Mouse (Mus musculus): Measurements from ENCODE around the gene Nos1ap. TPM values are rescaled to one million over a fixed set of nuclear protein-coding genes. Genes with fewer than 3 reads are reported as not detected.

Gene Nos1ap
- polyA plus RNA-seq, 1 experiment from 2014 or later, result 7.8 TPM

DNA sequence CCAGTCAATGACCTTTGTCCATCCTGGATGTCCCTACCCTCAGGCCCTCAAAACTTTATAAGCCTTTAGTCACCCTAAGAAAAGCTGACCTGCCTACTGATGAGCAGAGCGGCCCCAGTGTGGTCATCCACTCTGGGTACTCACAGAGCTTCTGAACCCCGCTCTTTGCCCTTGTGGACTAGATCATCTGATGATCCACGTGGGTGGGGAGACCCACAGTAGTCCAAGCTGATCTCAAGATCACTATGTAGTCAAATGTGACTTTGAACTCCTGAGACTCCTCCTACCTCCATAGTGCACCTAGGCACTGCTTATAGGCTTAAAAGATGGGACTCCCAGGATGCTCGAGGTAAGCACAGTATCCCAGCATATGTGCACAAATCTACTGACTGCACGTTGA lies 157.4 kb downstream of the Nos1ap start:
- no peak overlapping the region for H3K4me3 ChIP-seq (ENCODE audit: low read depth, low read length)
- DNase-seq (ENCODE audit: low spot score, missing footprints), result no peak
- no peak overlapping the region for H3K4me2 ChIP-seq
- WGBS, result 87% methylated on average over 5 of the region's 5 CpGs
- H3K9ac ChIP-seq (ENCODE audit: low read length), result no peak overlapping the region
- H3K36me3 ChIP-seq (ENCODE audit: control insufficient read depth, insufficient read depth, low read length), result no peaks in the 10 kb centered on the region
- no peak overlapping the region for H3K27ac ChIP-seq (ENCODE audit: low read depth, low read length)
- no peak for ATAC-seq (ENCODE audit: low FRiP score)
- no peaks in the 10 kb centered on the region for H3K27me3 ChIP-seq (ENCODE audit: control insufficient read depth, insufficient read depth, low read length)
- no peaks in the 10 kb centered on the region for H3K9me3 ChIP-seq (ENCODE audit: control insufficient read depth, low read length)
- H3K4me1 ChIP-seq (ENCODE audit: control insufficient read depth, insufficient read depth, low read length), result no peaks in the 10 kb centered on the region

DNA sequence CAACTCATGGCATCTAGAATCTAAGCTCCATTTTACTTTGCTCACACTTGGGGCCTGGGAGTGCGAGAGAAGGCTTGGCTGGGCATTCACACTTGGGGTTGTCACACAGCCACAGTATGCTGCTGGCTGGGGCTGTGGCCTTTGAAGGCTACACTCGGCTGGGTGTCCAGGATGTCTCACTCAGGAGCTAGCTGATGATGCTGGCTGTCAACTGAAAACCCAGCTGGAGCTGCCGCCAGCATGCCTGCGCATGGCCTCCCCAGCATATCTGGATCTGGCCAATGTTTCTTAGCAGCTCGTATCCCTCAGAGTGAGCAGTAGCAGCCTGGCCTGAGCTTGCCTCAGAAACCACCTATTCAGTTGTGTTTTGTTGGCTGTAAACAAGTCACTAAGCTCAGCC lies 158.3 kb downstream of the Nos1ap start:
- H3K4me1 ChIP-seq (ENCODE audit: control insufficient read depth, insufficient read depth, low read length), result no peaks in the 10 kb centered on the region
- WGBS, result 70% methylated on average over 5 of the region's 5 CpGs
- H3K9me3 ChIP-seq (ENCODE audit: control insufficient read depth, low read length), result no peaks in the 10 kb centered on the region
- no peak overlapping the region for H3K4me3 ChIP-seq (ENCODE audit: low read depth, low read length)
- H3K27me3 ChIP-seq (ENCODE audit: control insufficient read depth, insufficient read depth, low read length), result no peaks in the 10 kb centered on the region
- H3K27ac ChIP-seq (ENCODE audit: low read depth, low read length), result no peak overlapping the region
- ATAC-seq (ENCODE audit: low FRiP score), result no peak
- no peak overlapping the region for H3K4me2 ChIP-seq
- no peak for DNase-seq (ENCODE audit: low spot score, missing footprints)
- H3K36me3 ChIP-seq (ENCODE audit: control insufficient read depth, insufficient read depth, low read length), result no peaks in the 10 kb centered on the region
- H3K9ac ChIP-seq (ENCODE audit: low read length), result no peak overlapping the region

DNA sequence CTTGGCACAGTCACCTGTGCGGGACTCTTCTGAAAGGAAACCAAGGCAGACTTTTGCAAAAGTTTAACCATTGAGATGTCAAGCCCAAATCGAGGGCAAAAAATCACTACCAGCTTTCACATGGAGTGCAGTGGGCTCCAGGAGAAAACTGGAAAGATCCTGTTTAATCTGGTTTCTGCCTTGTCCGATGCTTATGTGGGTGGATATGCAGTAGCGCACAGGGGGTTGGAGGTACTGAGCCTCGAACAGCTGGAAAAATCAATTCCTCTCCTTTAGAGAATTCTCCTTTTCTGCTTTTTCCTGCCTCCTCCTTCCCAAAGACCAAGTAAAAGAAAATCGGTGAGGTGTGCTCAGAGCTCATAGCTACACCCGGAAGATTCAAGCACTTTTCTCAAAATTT lies 159.0 kb downstream of the Nos1ap start:
- Histone ChIP-seq H3K36me3 (ENCODE audit: control insufficient read depth, insufficient read depth, low read length) (no peaks in the 10 kb centered on the region), H3K27ac (ENCODE audit: low read depth, low read length) (no peak overlapping the region), H3K27me3 (ENCODE audit: control insufficient read depth, insufficient read depth, low read length) (no peaks in the 10 kb centered on the region; the same call in 1 of the 2 replicates), H3K4me2 (no peak overlapping the region), H3K9ac (ENCODE audit: low read length) (no peak overlapping the region), H3K4me1 (ENCODE audit: control insufficient read depth, insufficient read depth, low read length) (no peaks in the 10 kb centered on the region), H3K4me3 (ENCODE audit: low read depth, low read length) (no peak overlapping the region), H3K9me3 (ENCODE audit: control insufficient read depth, low read length) (no peaks in the 10 kb centered on the region)
- 93% methylated on average over 7 of the region's 7 CpGs for WGBS
- DNase-seq (ENCODE audit: low spot score, missing footprints), result no peak
- ATAC-seq (ENCODE audit: low FRiP score), result no peak

DNA sequence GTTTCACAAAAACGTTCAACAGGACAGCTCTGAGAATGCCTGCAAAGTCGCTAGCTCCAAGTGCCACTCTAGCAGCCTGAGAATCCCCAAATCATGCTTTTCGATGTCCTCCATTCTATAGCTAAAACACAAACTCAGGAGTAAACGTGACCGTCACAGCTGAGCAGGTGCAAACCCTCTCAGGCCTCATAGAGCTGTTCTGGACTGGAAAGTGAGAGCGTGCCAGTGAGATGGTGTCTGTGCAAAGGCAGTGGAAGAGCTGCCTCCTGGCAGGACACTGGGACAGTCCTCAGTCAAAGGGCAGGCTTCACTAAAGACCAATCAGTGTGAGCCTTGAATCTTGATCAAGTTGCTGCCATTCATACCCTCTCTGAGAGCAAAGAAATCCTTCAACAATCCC lies 160.0 kb downstream of the Nos1ap start:
- H3K4me2 ChIP-seq, result no peak overlapping the region
- ATAC-seq (ENCODE audit: low FRiP score), result no peak
- H3K9ac ChIP-seq (ENCODE audit: low read length), result no peak overlapping the region
- H3K4me3 ChIP-seq (ENCODE audit: low read depth, low read length), result no peak overlapping the region
- H3K9me3 ChIP-seq (ENCODE audit: control insufficient read depth, low read length), result no peaks in the 10 kb centered on the region
- WGBS, result 82% methylated on average over 6 of the region's 6 CpGs
- no peak for DNase-seq (ENCODE audit: low spot score, missing footprints)
- H3K36me3 ChIP-seq (ENCODE audit: control insufficient read depth, insufficient read depth, low read length), result no peaks in the 10 kb centered on the region
- H3K27me3 ChIP-seq (ENCODE audit: control insufficient read depth, insufficient read depth, low read length), result no peaks in the 10 kb centered on the region; the same call in 1 of the 2 replicates
- peaks cover 4% of the 10 kb centered on the region for H3K4me1 ChIP-seq (ENCODE audit: control insufficient read depth, insufficient read depth, low read length)
- no peak overlapping the region for H3K27ac ChIP-seq (ENCODE audit: low read depth, low read length)

DNA sequence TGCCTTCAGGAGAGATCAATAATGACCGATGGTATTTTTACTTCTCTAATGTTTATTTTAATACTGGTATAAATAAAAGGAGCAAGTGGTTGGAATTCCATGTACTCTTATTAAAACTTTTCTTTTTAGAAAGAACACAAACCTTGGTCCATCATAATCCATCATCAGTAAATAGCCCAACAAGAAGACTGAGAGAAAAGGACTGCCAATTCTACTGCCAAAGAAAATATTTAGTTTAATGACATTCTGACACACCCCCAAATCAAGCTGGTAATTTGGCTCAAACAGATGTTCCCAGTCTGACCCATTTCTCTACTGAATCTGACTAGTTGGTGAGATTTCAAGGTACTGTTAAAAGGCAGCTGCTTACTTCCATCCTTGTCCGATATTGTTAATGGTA lies 161.5 kb downstream of the Nos1ap start:
- Histone ChIP-seq H3K4me2 (no peak overlapping the region), H3K27ac (ENCODE audit: low read depth, low read length) (no peak overlapping the region), H3K27me3 (ENCODE audit: control insufficient read depth, insufficient read depth, low read length) (no peaks in the 10 kb centered on the region; the same call in 1 of the 2 replicates), H3K9me3 (ENCODE audit: control insufficient read depth, low read length) (no peaks in the 10 kb centered on the region), H3K4me3 (ENCODE audit: low read depth, low read length) (no peak overlapping the region), H3K36me3 (ENCODE audit: control insufficient read depth, insufficient read depth, low read length) (no peaks in the 10 kb centered on the region), H3K9ac (ENCODE audit: low read length) (no peak overlapping the region), H3K4me1 (ENCODE audit: control insufficient read depth, insufficient read depth, low read length) (peaks cover 15% of the 10 kb centered on the region)
- 93% methylated on average over 2 of the region's 2 CpGs for WGBS
- DNase-seq (ENCODE audit: low spot score, missing footprints), result no peak
- ATAC-seq (ENCODE audit: low FRiP score), result no peak

DNA sequence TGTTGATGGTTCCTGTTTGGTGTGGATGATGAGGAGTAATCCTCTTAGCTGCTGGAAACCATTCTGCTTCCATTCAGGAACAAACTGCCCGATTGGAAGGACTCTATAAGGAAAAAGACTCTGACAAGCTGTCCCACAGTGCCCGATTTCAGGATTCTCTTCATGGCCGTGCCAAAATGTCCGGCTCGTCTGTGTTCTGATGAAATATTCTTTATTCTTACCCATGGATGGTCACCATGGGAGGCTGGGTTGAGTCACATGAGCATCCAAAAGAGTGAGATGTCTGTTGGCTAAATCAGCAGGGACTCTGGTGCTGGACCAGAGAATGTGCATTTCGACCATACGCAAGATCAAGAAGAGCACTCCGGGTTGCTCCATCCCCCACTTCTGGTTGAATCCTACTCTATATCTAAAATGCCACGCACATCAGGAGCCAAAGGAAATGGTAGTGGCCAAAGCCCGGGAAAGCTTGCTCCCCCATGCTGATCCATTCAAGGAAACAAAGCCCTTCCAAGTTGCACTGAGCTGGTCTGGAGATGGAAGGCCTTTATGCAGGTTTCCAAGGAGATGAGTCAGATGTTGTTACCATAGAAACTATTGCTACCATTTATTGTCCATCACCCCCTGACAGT lies 165.3 kb downstream of the Nos1ap start:
- Histone ChIP-seq H3K9ac (ENCODE audit: low read length) (no peak overlapping the region), H3K27ac (ENCODE audit: low read depth, low read length) (0 out of 2 replicates have a peak overlapping the region, but pooled peaks have one; percentile 25), H3K27me3 (ENCODE audit: control insufficient read depth, insufficient read depth, low read length) (no peaks in the 10 kb centered on the region; the same call in 1 of the 2 replicates), H3K4me2 (peak overlapping the region; percentile 9; the same call in 1 of the 2 replicates), H3K4me3 (ENCODE audit: low read depth, low read length) (no peak overlapping the region), H3K4me1 (ENCODE audit: control insufficient read depth, insufficient read depth, low read length) (peaks cover 15% of the 10 kb centered on the region), H3K9me3 (ENCODE audit: control insufficient read depth, low read length) (no peaks in the 10 kb centered on the region), H3K36me3 (ENCODE audit: control insufficient read depth, insufficient read depth, low read length) (no peaks in the 10 kb centered on the region)
- WGBS, result 35% methylated on average over 10 of the region's 10 CpGs
- peak; percentile 92 for ATAC-seq (ENCODE audit: low FRiP score)
- DNase-seq (ENCODE audit: low spot score, missing footprints), result peak; percentile 94

DNA sequence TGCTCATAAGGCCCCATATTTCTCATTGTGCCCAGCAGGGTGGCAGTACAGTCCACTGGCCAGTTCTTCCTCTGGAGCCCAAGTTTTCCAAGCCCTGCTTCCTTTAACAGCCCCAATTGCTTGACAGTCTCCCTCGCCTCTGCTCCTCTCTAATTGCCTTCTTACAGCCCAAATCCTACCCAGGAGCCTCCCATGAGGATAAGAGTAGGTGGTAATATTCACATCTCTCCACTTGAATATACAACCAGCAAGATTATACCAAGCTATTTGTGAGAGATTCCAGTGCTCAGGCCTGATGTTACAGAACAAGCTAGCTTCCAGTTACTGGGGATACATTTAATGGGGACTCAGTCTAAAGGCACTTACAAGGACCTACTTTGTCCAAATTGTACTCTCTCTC lies 166.6 kb downstream of the Nos1ap start:
- Histone ChIP-seq H3K4me2 (no peak overlapping the region), H3K4me1 (ENCODE audit: control insufficient read depth, insufficient read depth, low read length) (peaks cover 15% of the 10 kb centered on the region), H3K9ac (ENCODE audit: low read length) (no peak overlapping the region), H3K27ac (ENCODE audit: low read depth, low read length) (no peak overlapping the region), H3K4me3 (ENCODE audit: low read depth, low read length) (no peak overlapping the region), H3K9me3 (ENCODE audit: control insufficient read depth, low read length) (no peaks in the 10 kb centered on the region), H3K36me3 (ENCODE audit: control insufficient read depth, insufficient read depth, low read length) (no peaks in the 10 kb centered on the region), H3K27me3 (ENCODE audit: control insufficient read depth, insufficient read depth, low read length) (no peaks in the 10 kb centered on the region; the same call in 1 of the 2 replicates)
- ATAC-seq (ENCODE audit: low FRiP score) (no peak), DNase-seq (ENCODE audit: low spot score, missing footprints) (no peak)
- WGBS, result 75% methylated on average over 1 of the region's 1 CpGs

DNA sequence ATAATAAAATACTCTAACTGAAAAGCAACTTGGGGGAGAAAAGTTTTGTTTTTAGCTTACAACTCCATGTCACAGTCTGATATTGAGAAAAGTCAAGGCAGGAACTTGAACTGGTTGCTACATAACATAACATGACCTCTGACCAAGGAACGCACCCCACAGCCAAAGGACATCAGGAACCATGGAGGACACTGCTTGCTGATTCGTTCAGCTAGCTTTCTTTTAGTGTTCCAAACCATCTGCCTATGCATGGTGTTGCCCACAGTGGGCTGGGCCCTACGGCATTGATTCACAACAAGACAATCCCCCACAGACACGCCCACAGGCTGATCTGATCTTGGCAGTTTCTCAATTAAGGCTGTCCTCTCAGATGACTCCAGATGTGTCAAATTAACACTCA lies 167.5 kb downstream of the Nos1ap start:
- Histone ChIP-seq H3K9ac (ENCODE audit: low read length) (no peak overlapping the region), H3K36me3 (ENCODE audit: control insufficient read depth, insufficient read depth, low read length) (no peaks in the 10 kb centered on the region), H3K4me1 (ENCODE audit: control insufficient read depth, insufficient read depth, low read length) (peaks cover 15% of the 10 kb centered on the region), H3K9me3 (ENCODE audit: control insufficient read depth, low read length) (no peaks in the 10 kb centered on the region), H3K27ac (ENCODE audit: low read depth, low read length) (no peak overlapping the region), H3K4me3 (ENCODE audit: low read depth, low read length) (no peak overlapping the region), H3K4me2 (no peak overlapping the region), H3K27me3 (ENCODE audit: control insufficient read depth, insufficient read depth, low read length) (no peaks in the 10 kb centered on the region; the same call in 1 of the 2 replicates)
- ATAC-seq (ENCODE audit: low FRiP score) (no peak), DNase-seq (ENCODE audit: low spot score, missing footprints) (no peak)
- 86% methylated on average over 4 of the region's 4 CpGs for WGBS

DNA sequence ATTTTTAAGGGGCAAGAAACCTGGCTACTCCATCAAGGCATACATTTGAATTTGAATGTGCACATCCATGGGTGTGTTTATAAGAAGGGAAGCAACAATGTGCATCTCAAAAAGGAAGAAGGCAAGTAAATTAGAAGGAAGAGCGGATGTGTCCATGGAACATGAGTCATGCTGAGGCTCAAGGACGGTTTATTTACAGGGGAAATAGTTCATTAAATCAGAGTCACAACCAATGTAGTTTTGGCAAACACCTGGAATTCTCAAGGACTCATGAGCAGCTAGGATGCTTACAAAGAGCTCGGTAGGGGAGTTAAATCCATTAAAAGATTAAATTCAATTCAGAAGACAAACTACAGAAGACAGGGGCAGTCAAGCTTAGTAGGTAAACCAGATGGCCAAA lies 169.7 kb downstream of the Nos1ap start:
- ATAC-seq (ENCODE audit: low FRiP score), result no peak
- 81% methylated on average over 3 of the region's 3 CpGs for WGBS

More for the DNA sequence above, 169.7 kb downstream of the Nos1ap start:
- H3K36me3 ChIP-seq (ENCODE audit: control insufficient read depth, insufficient read depth, low read length), result no peaks in the 10 kb centered on the region
- no peak overlapping the region for H3K9ac ChIP-seq (ENCODE audit: low read length)
- H3K27ac ChIP-seq (ENCODE audit: low read depth, low read length), result no peak overlapping the region
- DNase-seq (ENCODE audit: low spot score, missing footprints), result no peak
- no peak overlapping the region for H3K4me3 ChIP-seq (ENCODE audit: low read depth, low read length)
- no peak overlapping the region for H3K4me2 ChIP-seq
- H3K9me3 ChIP-seq (ENCODE audit: control insufficient read depth, low read length), result no peaks in the 10 kb centered on the region
- no peaks in the 10 kb centered on the region for H3K27me3 ChIP-seq (ENCODE audit: control insufficient read depth, insufficient read depth, low read length)
- H3K4me1 ChIP-seq (ENCODE audit: control insufficient read depth, insufficient read depth, low read length), result peaks cover 22% of the 10 kb centered on the region

All from midbrain, embryonic 11.5 days (tissue).